Mouse (Mus musculus): Measurements from ENCODE around the gene Glud1. TPM values are rescaled to one million over a fixed set of nuclear protein-coding genes. Genes with fewer than 3 reads are reported as not detected.
A peak's percentile ranks its signal among the peaks of the same experiment; 100 is the strongest.

Glud1 gene
- polyA plus RNA-seq, 1 experiment: 242 TPM

DNA sequence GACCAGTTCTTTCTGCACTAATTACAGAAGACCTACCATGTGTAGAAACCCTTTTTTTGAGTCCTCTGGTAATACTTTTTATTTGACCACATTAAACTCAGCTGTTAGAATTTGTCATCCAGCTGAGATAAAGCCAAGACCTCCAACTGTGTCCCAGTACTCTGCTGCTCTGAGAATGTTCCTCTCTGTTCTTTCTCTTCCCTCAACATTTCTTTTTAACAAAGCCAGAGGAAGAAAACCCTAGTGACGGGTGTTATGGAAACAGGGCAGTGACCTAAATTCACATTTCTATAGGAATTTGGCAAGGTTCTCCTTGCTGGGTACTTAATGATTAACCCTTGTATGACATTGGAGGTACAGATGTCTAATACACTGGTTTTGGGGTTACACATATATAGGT lies 28.9 kb downstream of the Glud1 start:
- DNase-seq: no peak
- no peak for TF ChIP-seq CTCF (conservative IDR thresholded peaks at IDR 0.05; ENCODE audit: insufficient read depth, insufficient read length, low read depth, low read length)
- no peak for TF ChIP-seq POLR2A (IDR thresholded peaks at IDR 0.05; ENCODE audit: low read depth, low read length)
- Histone ChIP-seq H3K4me1 (ENCODE audit: control insufficient read depth, insufficient read depth, low read length) (no peaks in the 10 kb centered on the region), H3K27me3 (replicated peaks; ENCODE audit: control insufficient read depth, insufficient read depth, low read length) (no peaks in the 10 kb centered on the region), H3K27ac (ENCODE audit: insufficient read depth, low read depth, low read length) (no peak overlapping the region), H3K4me3 (ENCODE audit: insufficient read depth, low read depth, low read length) (no peak overlapping the region), H3K36me3 (ENCODE audit: control insufficient read depth, insufficient read depth, low read length) (peaks cover 34% of the 10 kb centered on the region)
- 56% methylated on average over 1 of the region's 1 CpGs for WGBS

DNA sequence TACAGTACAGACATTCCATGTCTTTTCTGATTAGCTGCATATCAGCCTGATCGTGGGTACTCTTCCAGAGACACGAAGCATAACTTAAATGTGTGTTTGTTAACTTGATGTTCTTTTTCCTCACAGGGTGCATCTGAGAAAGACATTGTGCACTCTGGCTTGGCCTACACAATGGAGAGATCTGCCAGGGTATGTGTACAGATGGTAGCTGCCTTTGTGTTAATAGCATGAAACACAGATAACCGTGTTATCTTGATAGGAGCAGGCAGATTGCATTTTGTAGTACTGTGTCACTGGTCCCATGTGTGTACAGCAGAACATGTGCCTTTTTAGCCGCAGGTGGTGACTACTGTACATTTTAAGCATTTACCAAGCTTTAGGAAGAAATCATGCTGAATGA lies 31.5 kb downstream of the Glud1 start:
- DNase-seq: no peak
- WGBS: 90% methylated on average over 4 of the region's 4 CpGs
- no peaks in the 10 kb centered on the region for H3K4me1 ChIP-seq (ENCODE audit: control insufficient read depth, insufficient read depth, low read length)
- H3K27me3 ChIP-seq (replicated peaks; ENCODE audit: control insufficient read depth, insufficient read depth, low read length): no peaks in the 10 kb centered on the region
- H3K4me3 ChIP-seq (ENCODE audit: insufficient read depth, low read depth, low read length): no peak overlapping the region
- peaks cover 26% of the 10 kb centered on the region for H3K36me3 ChIP-seq (ENCODE audit: control insufficient read depth, insufficient read depth, low read length)
- no peak overlapping the region for H3K27ac ChIP-seq (ENCODE audit: insufficient read depth, low read depth, low read length)
- TF ChIP-seq CTCF (conservative IDR thresholded peaks at IDR 0.05; ENCODE audit: insufficient read depth, insufficient read length, low read depth, low read length) (no peak), POLR2A (IDR thresholded peaks at IDR 0.05; ENCODE audit: low read depth, low read length) (no peak)

DNA sequence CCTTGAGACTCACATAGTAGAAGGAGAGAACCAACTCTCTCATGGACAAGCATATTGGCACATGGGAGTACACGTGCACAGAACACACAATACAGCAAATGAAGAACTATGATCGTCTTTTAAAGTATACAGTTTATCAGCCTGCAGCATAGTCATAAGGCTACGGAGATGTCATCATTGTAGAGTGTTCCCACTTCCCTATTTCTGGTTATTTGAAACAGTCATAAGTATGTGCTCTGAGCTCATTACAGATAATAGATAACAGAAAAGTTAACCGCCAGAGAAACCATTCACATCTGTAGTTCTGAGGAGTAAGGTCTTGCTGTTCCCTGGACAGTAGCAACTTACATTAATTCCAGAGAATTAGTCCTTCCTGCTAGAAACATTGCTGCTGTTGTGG lies 32.6 kb downstream of the Glud1 start:
- H3K36me3 ChIP-seq (ENCODE audit: control insufficient read depth, insufficient read depth, low read length): peaks cover 23% of the 10 kb centered on the region
- 89% methylated on average over 4 of the region's 4 CpGs for WGBS
- no peak for DNase-seq

DNA sequence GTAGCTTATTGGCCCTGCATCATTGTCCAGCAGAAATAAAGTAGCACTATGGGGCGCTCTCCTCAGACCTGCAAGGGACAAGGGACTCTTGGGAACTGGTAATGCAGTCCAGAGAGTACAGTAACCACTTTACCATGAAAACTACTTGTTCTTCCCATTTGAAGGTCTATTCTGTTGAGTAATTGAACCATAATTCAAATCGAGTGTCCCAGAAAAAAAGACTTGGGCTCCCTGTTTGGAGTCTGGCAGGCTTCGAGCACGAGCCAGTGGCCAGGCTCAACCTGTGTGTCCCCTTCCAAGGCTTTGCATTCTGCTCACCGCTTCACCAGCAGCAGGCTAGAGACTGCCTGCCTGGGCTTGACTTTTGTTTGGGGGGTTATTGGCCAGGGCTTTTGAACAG lies 33.8 kb downstream of the Glud1 start:
- H3K4me3 ChIP-seq (ENCODE audit: insufficient read depth, low read depth, low read length): no peak overlapping the region
- no peak for DNase-seq
- no peaks in the 10 kb centered on the region for H3K4me1 ChIP-seq (ENCODE audit: control insufficient read depth, insufficient read depth, low read length)
- H3K27me3 ChIP-seq (replicated peaks; ENCODE audit: control insufficient read depth, insufficient read depth, low read length): no peaks in the 10 kb centered on the region
- no peak for TF ChIP-seq CTCF (conservative IDR thresholded peaks at IDR 0.05; ENCODE audit: insufficient read depth, insufficient read length, low read depth, low read length)
- no peak for TF ChIP-seq POLR2A (IDR thresholded peaks at IDR 0.05; ENCODE audit: low read depth, low read length)
- 88% methylated on average over 5 of the region's 5 CpGs for WGBS
- no peak overlapping the region for H3K27ac ChIP-seq (ENCODE audit: insufficient read depth, low read depth, low read length)
- peaks cover 19% of the 10 kb centered on the region for H3K36me3 ChIP-seq (ENCODE audit: control insufficient read depth, insufficient read depth, low read length)

More for the DNA sequence above, 32.6 kb downstream of the Glud1 start:
- no peak overlapping the region for H3K27ac ChIP-seq (ENCODE audit: insufficient read depth, low read depth, low read length)
- no peaks in the 10 kb centered on the region for H3K27me3 ChIP-seq (replicated peaks; ENCODE audit: control insufficient read depth, insufficient read depth, low read length)
- TF ChIP-seq CTCF (conservative IDR thresholded peaks at IDR 0.05; ENCODE audit: insufficient read depth, insufficient read length, low read depth, low read length) (no peak), POLR2A (IDR thresholded peaks at IDR 0.05; ENCODE audit: low read depth, low read length) (no peak)
- H3K4me1 ChIP-seq (ENCODE audit: control insufficient read depth, insufficient read depth, low read length): no peaks in the 10 kb centered on the region
- no peak overlapping the region for H3K4me3 ChIP-seq (ENCODE audit: insufficient read depth, low read depth, low read length)

GRCm38 (mm10) chr14:34345771-34346566 lies 35.4 kb downstream of the Glud1 start:
- no peak overlapping the region for H3K4me3 ChIP-seq (ENCODE audit: insufficient read depth, low read depth, low read length)
- H3K27ac ChIP-seq (ENCODE audit: insufficient read depth, low read depth, low read length): no peak overlapping the region
- WGBS: 52% methylated on average over 12 of the region's 12 CpGs
- H3K4me1 ChIP-seq (ENCODE audit: control insufficient read depth, insufficient read depth, low read length): no peaks in the 10 kb centered on the region
- no peaks in the 10 kb centered on the region for H3K27me3 ChIP-seq (replicated peaks; ENCODE audit: control insufficient read depth, insufficient read depth, low read length)
- peak; percentile 55 for TF ChIP-seq CTCF (conservative IDR thresholded peaks at IDR 0.05; ENCODE audit: insufficient read depth, insufficient read length, low read depth, low read length)
- no peak for TF ChIP-seq POLR2A (IDR thresholded peaks at IDR 0.05; ENCODE audit: low read depth, low read length)
- peaks cover 16% of the 10 kb centered on the region for H3K36me3 ChIP-seq (ENCODE audit: control insufficient read depth, insufficient read depth, low read length)
- DNase-seq: no peak

DNA sequence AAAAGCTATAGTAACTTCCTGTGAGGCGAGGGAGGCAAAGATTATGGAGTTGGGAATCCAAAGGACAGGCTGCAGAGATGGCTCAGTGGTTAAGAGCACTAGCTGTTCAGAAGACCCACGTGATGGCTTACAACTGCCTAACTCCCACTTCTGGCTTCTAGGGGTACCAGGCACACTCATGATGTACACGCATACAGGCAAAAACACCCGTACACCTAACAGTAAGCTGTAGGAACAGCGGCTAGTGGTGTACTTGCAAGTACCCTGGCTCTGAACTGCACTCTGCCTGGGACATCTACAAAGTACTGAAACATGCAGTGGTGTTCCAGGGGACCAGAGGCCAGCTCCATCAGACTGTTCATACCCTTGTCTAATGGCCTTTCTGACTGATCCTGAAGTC lies 36.6 kb downstream of the Glud1 start:
- no peak overlapping the region for H3K27ac ChIP-seq (ENCODE audit: insufficient read depth, low read depth, low read length)
- 90% methylated on average over 5 of the region's 5 CpGs for WGBS

GRCm38 (mm10) chr14:34348301-34348700 lies 37.8 kb downstream of the Glud1 start:
- Histone ChIP-seq H3K27me3 (replicated peaks; ENCODE audit: control insufficient read depth, insufficient read depth, low read length) (no peaks in the 10 kb centered on the region), H3K27ac (ENCODE audit: insufficient read depth, low read depth, low read length) (no peak overlapping the region)
- WGBS: 59% methylated on average over 7 of the region's 7 CpGs

More for the DNA sequence above, 36.6 kb downstream of the Glud1 start:
- no peak for TF ChIP-seq POLR2A (IDR thresholded peaks at IDR 0.05; ENCODE audit: low read depth, low read length)
- TF ChIP-seq CTCF (conservative IDR thresholded peaks at IDR 0.05; ENCODE audit: insufficient read depth, insufficient read length, low read depth, low read length): no peak
- Histone ChIP-seq H3K4me3 (ENCODE audit: insufficient read depth, low read depth, low read length) (no peak overlapping the region), H3K4me1 (ENCODE audit: control insufficient read depth, insufficient read depth, low read length) (no peaks in the 10 kb centered on the region), H3K36me3 (ENCODE audit: control insufficient read depth, insufficient read depth, low read length) (peaks cover 13% of the 10 kb centered on the region), H3K27me3 (replicated peaks; ENCODE audit: control insufficient read depth, insufficient read depth, low read length) (no peaks in the 10 kb centered on the region)
- no peak for DNase-seq

More at GRCm38 (mm10) chr14:34348301-34348700, 37.8 kb downstream of the Glud1 start:
- TF ChIP-seq CTCF (conservative IDR thresholded peaks at IDR 0.05; ENCODE audit: insufficient read depth, insufficient read length, low read depth, low read length) (no peak), POLR2A (IDR thresholded peaks at IDR 0.05; ENCODE audit: low read depth, low read length) (no peak)
- H3K4me1 ChIP-seq (ENCODE audit: control insufficient read depth, insufficient read depth, low read length): no peaks in the 10 kb centered on the region
- H3K36me3 ChIP-seq (ENCODE audit: control insufficient read depth, insufficient read depth, low read length): peaks cover 6% of the 10 kb centered on the region
- DNase-seq: peak; percentile 46
- H3K4me3 ChIP-seq (ENCODE audit: insufficient read depth, low read depth, low read length): no peak overlapping the region
